25 mouse cellular contexts compared by ENCODE assay signal in the genomic region with DNA sequence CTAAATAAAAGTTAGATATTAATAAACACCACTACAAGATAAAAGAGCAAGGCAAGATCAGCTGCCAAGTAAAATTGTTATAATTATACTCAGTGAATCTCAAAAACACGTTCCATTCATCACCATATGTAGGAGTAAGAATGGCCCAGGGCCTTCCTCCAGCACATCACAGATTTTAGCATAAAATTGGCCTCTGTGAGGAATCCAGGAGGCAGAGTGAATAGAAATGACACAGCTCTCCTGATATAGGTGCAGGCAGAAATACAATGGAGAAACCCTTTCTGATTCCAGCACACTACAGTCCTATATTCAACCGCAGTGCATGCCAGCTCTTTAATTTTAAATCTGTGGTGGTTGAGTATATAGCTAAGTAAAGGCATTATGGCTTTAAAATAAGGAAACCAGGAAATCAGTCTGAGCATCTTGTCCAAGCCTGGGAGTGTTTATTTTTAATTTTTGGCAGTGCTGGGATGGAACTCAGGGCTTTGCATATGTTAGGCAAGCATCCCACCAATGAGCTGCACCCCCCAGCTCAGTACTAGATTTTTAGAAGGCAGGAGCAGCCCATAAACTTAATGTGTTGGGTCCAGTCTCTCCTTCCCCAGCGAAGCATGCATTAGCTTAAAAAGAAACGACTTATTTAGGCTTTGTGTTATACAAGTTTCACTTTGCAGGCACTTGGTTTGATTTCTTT.
A peak's percentile ranks its signal among the peaks of the same experiment; 100 is the strongest.
DNase-seq lines count a peak whose midpoint lies in the region; ATAC-seq lines count a peak whose summit lies in the region.
"Had no signal": no experiment of that assay in that cellular context is flagged by ENCODE, and none has a peak within 500 bp of the region (broad histone marks: within the 10 kb centered on the region; RNA-seq: fewer than 3 reads in every experiment).

No protein-coding gene starts in this region.

- WGBS in hindbrain, embryonic 15.5 days: 84% methylated on average over 4 of the region's 4 CpGs
- WGBS in hindbrain, embryonic 13.5 days: 88% methylated on average over 4 of the region's 4 CpGs
- 84% methylated on average over 4 of the region's 4 CpGs for WGBS in midbrain, embryonic 14.5 days
- 84% methylated on average over 4 of the region's 4 CpGs for WGBS in midbrain, embryonic 11.5 days
- WGBS in midbrain, embryonic 15.5 days: 86% methylated on average over 4 of the region's 4 CpGs

- H3K9ac ChIP-seq in hindbrain, embryonic 15.5 days: no peak overlapping the region
- no peak overlapping the region for H3K9ac ChIP-seq in hindbrain, embryonic 13.5 days
- H3K9ac ChIP-seq in midbrain, embryonic 14.5 days (replicated peaks; ENCODE audit: low read length): no peak overlapping the region
- no peak overlapping the region for H3K9ac ChIP-seq in midbrain, embryonic 11.5 days (ENCODE audit: low read length)
- H3K9ac ChIP-seq in midbrain, embryonic 15.5 days: no peak overlapping the region
- H3K9ac ChIP-seq: heart, embryonic 13.5 days; hindbrain, embryonic 12.5 days; liver, embryonic 13.5 days; neural tube, embryonic 13.5 days had no signal

- H3K4me3 ChIP-seq in hindbrain, embryonic 15.5 days: no peak overlapping the region
- H3K4me3 ChIP-seq in hindbrain, embryonic 13.5 days: no peak overlapping the region
- H3K4me3 ChIP-seq in midbrain, embryonic 14.5 days (replicated peaks; ENCODE audit: low read depth, low read length): no peak overlapping the region
- no peak overlapping the region for H3K4me3 ChIP-seq in midbrain, embryonic 11.5 days (ENCODE audit: low read depth, low read length)
- no peak overlapping the region for H3K4me3 ChIP-seq in midbrain, embryonic 15.5 days
- H3K4me3 ChIP-seq: embryonic facial prominence, embryonic 10.5 days; heart, adult 2 months; heart, embryonic 13.5 days; hindbrain, embryonic 12.5 days; liver, embryonic 13.5 days; myocyte; neural tube, embryonic 13.5 days had no signal

- no peak overlapping the region for H3K4me2 ChIP-seq in hindbrain, embryonic 15.5 days
- H3K4me2 ChIP-seq in hindbrain, embryonic 13.5 days: no peak overlapping the region
- no peak overlapping the region for H3K4me2 ChIP-seq in midbrain, embryonic 14.5 days (ENCODE audit: low read length)
- H3K4me2 ChIP-seq in midbrain, embryonic 11.5 days: no peak overlapping the region
- H3K4me2 ChIP-seq in midbrain, embryonic 15.5 days: no peak overlapping the region
- H3K4me2 ChIP-seq: heart, embryonic 13.5 days; hindbrain, embryonic 12.5 days; liver, embryonic 13.5 days; neural tube, embryonic 13.5 days had no signal

- H3K9me3 ChIP-seq in hindbrain, embryonic 15.5 days: no peaks in the 10 kb centered on the region
- H3K9me3 ChIP-seq in hindbrain, embryonic 13.5 days: no peaks in the 10 kb centered on the region
- H3K9me3 ChIP-seq in midbrain, embryonic 14.5 days (ENCODE audit: control insufficient read depth, low read length): no peaks in the 10 kb centered on the region
- no peaks in the 10 kb centered on the region for H3K9me3 ChIP-seq in midbrain, embryonic 11.5 days (ENCODE audit: control insufficient read depth, low read length)
- no peaks in the 10 kb centered on the region for H3K9me3 ChIP-seq in midbrain, embryonic 15.5 days
- H3K9me3 ChIP-seq: embryonic facial prominence, embryonic 10.5 days; heart, embryonic 13.5 days; hindbrain, embryonic 12.5 days; liver, embryonic 13.5 days; neural tube, embryonic 13.5 days had no signal

- peaks cover 15% of the 10 kb centered on the region for H3K4me1 ChIP-seq in hindbrain, embryonic 15.5 days (replicated peaks)
- H3K4me1 ChIP-seq in hindbrain, embryonic 13.5 days (replicated peaks): peaks cover 8% of the 10 kb centered on the region
- peaks cover 19% of the 10 kb centered on the region for H3K4me1 ChIP-seq in midbrain, embryonic 14.5 days (ENCODE audit: control insufficient read depth, insufficient read depth, low read length)
- H3K4me1 ChIP-seq in midbrain, embryonic 11.5 days (ENCODE audit: control insufficient read depth, insufficient read depth, low read length): no peaks in the 10 kb centered on the region
- peaks cover 22% of the 10 kb centered on the region for H3K4me1 ChIP-seq in midbrain, embryonic 15.5 days
- H3K4me1 ChIP-seq: embryonic facial prominence, embryonic 10.5 days; heart, embryonic 13.5 days; liver, embryonic 13.5 days had no signal

- no peaks in the 10 kb centered on the region for H3K36me3 ChIP-seq in hindbrain, embryonic 15.5 days
- no peaks in the 10 kb centered on the region for H3K36me3 ChIP-seq in hindbrain, embryonic 13.5 days
- H3K36me3 ChIP-seq in midbrain, embryonic 14.5 days (ENCODE audit: control insufficient read depth, insufficient read depth, low read length): no peaks in the 10 kb centered on the region
- H3K36me3 ChIP-seq in midbrain, embryonic 11.5 days (ENCODE audit: control insufficient read depth, insufficient read depth, low read length): no peaks in the 10 kb centered on the region
- H3K36me3 ChIP-seq in midbrain, embryonic 15.5 days (replicated peaks): no peaks in the 10 kb centered on the region
- H3K36me3 ChIP-seq: embryonic facial prominence, embryonic 10.5 days; heart, embryonic 13.5 days; hindbrain, embryonic 12.5 days; liver, embryonic 13.5 days; neural tube, embryonic 13.5 days had no signal

- DNase-seq in midbrain, embryonic 14.5 days: no peak
- no peak for DNase-seq in midbrain, embryonic 11.5 days (ENCODE audit: low spot score, missing footprints)
- peak; percentile 45 for DNase-seq in brain, embryonic 18.5 days (ENCODE audit: low read depth, low spot score)
- DNase-seq in urinary bladder, postnatal 14 days (ENCODE audit: low spot score): no peak
- DNase-seq: adrenal gland, postnatal 10 days; cerebellum, adult 11 months; cerebellum, adult 9-11 months; gastrocnemius, postnatal 36 days; heart, adult 2 months; heart, postnatal 14 days; kidney, adult 2 months; liver, embryonic 13.5 days; lung, adult 2 months; lung, postnatal 4 days; thymus, postnatal 14 days had no signal

- peak overlapping the region; percentile 23 for H3K27ac ChIP-seq in hindbrain, embryonic 15.5 days (replicated peaks)
- no peak overlapping the region for H3K27ac ChIP-seq in hindbrain, embryonic 13.5 days
- H3K27ac ChIP-seq in midbrain, embryonic 14.5 days (replicated peaks; ENCODE audit: low read depth, low read length): peak overlapping the region; percentile 52
- no peak overlapping the region for H3K27ac ChIP-seq in midbrain, embryonic 11.5 days (ENCODE audit: low read depth, low read length)
- H3K27ac ChIP-seq in midbrain, embryonic 15.5 days: peak overlapping the region; percentile 66
- H3K27ac ChIP-seq: embryonic facial prominence, embryonic 10.5 days; heart, adult 2 months; heart, embryonic 13.5 days; hindbrain, embryonic 12.5 days; kidney, postnatal 0 days; liver, embryonic 13.5 days; neural tube, embryonic 13.5 days had no signal

- no peaks in the 10 kb centered on the region for H3K27me3 ChIP-seq in hindbrain, embryonic 15.5 days
- no peaks in the 10 kb centered on the region for H3K27me3 ChIP-seq in hindbrain, embryonic 13.5 days
- no peaks in the 10 kb centered on the region for H3K27me3 ChIP-seq in midbrain, embryonic 14.5 days (ENCODE audit: control insufficient read depth, insufficient read depth, low read length)
- no peaks in the 10 kb centered on the region for H3K27me3 ChIP-seq in midbrain, embryonic 11.5 days (ENCODE audit: control insufficient read depth, insufficient read depth, low read length)
- no peaks in the 10 kb centered on the region for H3K27me3 ChIP-seq in midbrain, embryonic 15.5 days (replicated peaks)
- H3K27me3 ChIP-seq: heart, embryonic 13.5 days; hindbrain, embryonic 12.5 days; liver, embryonic 13.5 days; neural tube, embryonic 13.5 days had no signal

- no peak for ATAC-seq in hindbrain, embryonic 15.5 days (ENCODE audit: low FRiP score, low read depth)
- ATAC-seq in hindbrain, embryonic 13.5 days (ENCODE audit: low FRiP score): no peak
- no peak for ATAC-seq in midbrain, embryonic 14.5 days (ENCODE audit: low FRiP score, low TSS enrichment)
- no peak for ATAC-seq in midbrain, embryonic 11.5 days (ENCODE audit: low FRiP score)
- ATAC-seq in midbrain, embryonic 15.5 days (replicated peaks): peak; percentile 41
- no peak for ATAC-seq in megakaryocyte progenitor cell, adult 5-6 weeks (replicated peaks; ENCODE audit: poor library complexity)

Comparison
In these comparisons a context has a peak if more than half of its experiments do, and no peak if none do; other contexts are left out.
1. H3K27ac ChIP-seq: peak in hindbrain, embryonic 15.5 days (single experiment), midbrain, embryonic 14.5 days (single experiment) and midbrain, embryonic 15.5 days (single experiment); none in hindbrain, embryonic 13.5 days (single experiment) and midbrain, embryonic 11.5 days (single experiment).